Mouse (Mus musculus): Measurements from ENCODE around the gene Prkaca. TPM values are rescaled to one million over a fixed set of nuclear protein-coding genes. Genes with fewer than 3 reads are reported as not detected.

Gene Prkaca
- polyA plus RNA-seq, 1 experiment from 2014 or later, result 62.4 TPM

- H3K27me3 ChIP-seq (ENCODE audit: control insufficient read depth, insufficient read depth, low read length), result peaks cover 2% of the 10 kb centered on the region; the same call in 1 of the 2 replicates
- ATAC-seq (ENCODE audit: low FRiP score, low TSS enrichment) (no peak), DNase-seq (ENCODE audit: low spot score) (peak; percentile 65)
- TF ChIP-seq EP300 (optimal IDR thresholded peaks at IDR 0.05), result no peak
- peak; percentile 75 for TF ChIP-seq CTCF (IDR thresholded peaks at IDR 0.05; ENCODE audit: low read depth)
- H3K9ac ChIP-seq (ENCODE audit: low read length), result no peak overlapping the region
- peaks cover 13% of the 10 kb centered on the region for H3K4me1 ChIP-seq (replicated peaks; ENCODE audit: control insufficient read depth, insufficient read depth)
- H3K36me3 ChIP-seq (ENCODE audit: control insufficient read depth, insufficient read depth, low read length), result no peaks in the 10 kb centered on the region
- no peaks in the 10 kb centered on the region for H3K9me3 ChIP-seq (ENCODE audit: control insufficient read depth, low read length)
- H3K4me2 ChIP-seq (replicated peaks; ENCODE audit: low read depth), result no peak overlapping the region
- no peak overlapping the region for H3K27ac ChIP-seq (replicated peaks)
- WGBS, result 18% methylated on average over 10 of the region's 10 CpGs
- no peak overlapping the region for H3K4me3 ChIP-seq (ENCODE audit: low read depth, low read length)
Measured at GRCm38 (mm10) chr8:84024171-84024570, 51.4 kb downstream of the Prkaca start.

- no peak for TF ChIP-seq CTCF (IDR thresholded peaks at IDR 0.05; ENCODE audit: low read depth)
- TF ChIP-seq EP300 (optimal IDR thresholded peaks at IDR 0.05), result no peak
- DNase-seq (ENCODE audit: low spot score) (peak; percentile 71), ATAC-seq (ENCODE audit: low FRiP score, low TSS enrichment) (peak; percentile 55; the same call in 1 of the 2 replicates)
- no peaks in the 10 kb centered on the region for H3K9me3 ChIP-seq (ENCODE audit: control insufficient read depth, low read length)
- H3K27me3 ChIP-seq (ENCODE audit: control insufficient read depth, insufficient read depth, low read length), result peaks cover 2% of the 10 kb centered on the region; the same call in 1 of the 2 replicates
- WGBS, result 2% methylated on average over 41 of the region's 41 CpGs
- peak overlapping the region; percentile 31; the same call in 1 of the 2 replicates for H3K9ac ChIP-seq (ENCODE audit: low read length)
- no peak overlapping the region for H3K27ac ChIP-seq (replicated peaks)
- peak overlapping the region; percentile 74 for H3K4me2 ChIP-seq (replicated peaks; ENCODE audit: low read depth)
- H3K36me3 ChIP-seq (ENCODE audit: control insufficient read depth, insufficient read depth, low read length), result no peaks in the 10 kb centered on the region
- peak overlapping the region; percentile 40 for H3K4me3 ChIP-seq (ENCODE audit: low read depth, low read length)
- peaks cover 13% of the 10 kb centered on the region for H3K4me1 ChIP-seq (replicated peaks; ENCODE audit: control insufficient read depth, insufficient read depth)
Measured at GRCm38 (mm10) chr8:84025863-84026262, 53.1 kb downstream of the Prkaca start.

GRCm38 (mm10) chr8:84027449-84027848 is 54.7 kb downstream of the Prkaca start:
- no peak for DNase-seq (ENCODE audit: low spot score)
- Histone ChIP-seq H3K9me3 (ENCODE audit: control insufficient read depth, low read length) (no peaks in the 10 kb centered on the region), H3K36me3 (ENCODE audit: control insufficient read depth, insufficient read depth, low read length) (no peaks in the 10 kb centered on the region), H3K27ac (replicated peaks) (no peak overlapping the region), H3K4me1 (replicated peaks; ENCODE audit: control insufficient read depth, insufficient read depth) (peaks cover 10% of the 10 kb centered on the region; the same call in 1 of the 2 replicates), H3K9ac (ENCODE audit: low read length) (no peak overlapping the region), H3K4me3 (ENCODE audit: low read depth, low read length) (no peak overlapping the region), H3K4me2 (replicated peaks; ENCODE audit: low read depth) (no peak overlapping the region), H3K27me3 (ENCODE audit: control insufficient read depth, insufficient read depth, low read length) (peaks cover 2% of the 10 kb centered on the region; the same call in 1 of the 2 replicates)
- no peak for ATAC-seq (ENCODE audit: low FRiP score, low TSS enrichment)
- TF ChIP-seq EP300 (optimal IDR thresholded peaks at IDR 0.05), result no peak
- TF ChIP-seq CTCF (IDR thresholded peaks at IDR 0.05; ENCODE audit: low read depth), result no peak
- 13% methylated on average over 10 of the region's 10 CpGs for WGBS

- TF ChIP-seq CTCF (IDR thresholded peaks at IDR 0.05; ENCODE audit: low read depth), result no peak
- no peak for TF ChIP-seq EP300 (optimal IDR thresholded peaks at IDR 0.05)
- Histone ChIP-seq H3K9ac (ENCODE audit: low read length) (no peak overlapping the region), H3K4me3 (ENCODE audit: low read depth, low read length) (no peak overlapping the region), H3K27ac (replicated peaks) (no peak overlapping the region), H3K4me1 (replicated peaks; ENCODE audit: control insufficient read depth, insufficient read depth) (0 out of 2 replicates have a peak, but pooled peaks cover 3% of the 10 kb centered on the region), H3K4me2 (replicated peaks; ENCODE audit: low read depth) (no peak overlapping the region), H3K36me3 (ENCODE audit: control insufficient read depth, insufficient read depth, low read length) (no peaks in the 10 kb centered on the region), H3K27me3 (ENCODE audit: control insufficient read depth, insufficient read depth, low read length) (peaks cover 2% of the 10 kb centered on the region; the same call in 1 of the 2 replicates), H3K9me3 (ENCODE audit: control insufficient read depth, low read length) (no peaks in the 10 kb centered on the region)
- no peak for ATAC-seq (ENCODE audit: low FRiP score, low TSS enrichment)
- WGBS, result 88% methylated on average over 5 of the region's 5 CpGs
- no peak for DNase-seq (ENCODE audit: low spot score)
Measured at GRCm38 (mm10) chr8:84029272-84029671, 56.5 kb downstream of the Prkaca start.

- H3K4me2 ChIP-seq (replicated peaks; ENCODE audit: low read depth), result no peak overlapping the region
- H3K27me3 ChIP-seq (ENCODE audit: control insufficient read depth, insufficient read depth, low read length), result no peaks in the 10 kb centered on the region
- no peaks in the 10 kb centered on the region for H3K36me3 ChIP-seq (ENCODE audit: control insufficient read depth, insufficient read depth, low read length)
- no peaks in the 10 kb centered on the region for H3K4me1 ChIP-seq (replicated peaks; ENCODE audit: control insufficient read depth, insufficient read depth)
- TF ChIP-seq CTCF (IDR thresholded peaks at IDR 0.05; ENCODE audit: low read depth) (no peak), EP300 (optimal IDR thresholded peaks at IDR 0.05) (no peak)
- no peak for ATAC-seq (ENCODE audit: low FRiP score, low TSS enrichment)
- no peak overlapping the region for H3K9ac ChIP-seq (ENCODE audit: low read length)
- H3K27ac ChIP-seq (replicated peaks), result no peak overlapping the region
- H3K4me3 ChIP-seq (ENCODE audit: low read depth, low read length), result no peak overlapping the region
- no peaks in the 10 kb centered on the region for H3K9me3 ChIP-seq (ENCODE audit: control insufficient read depth, low read length)
- no peak for DNase-seq (ENCODE audit: low spot score)
- 74% methylated on average over 4 of the region's 4 CpGs for WGBS
Measured at GRCm38 (mm10) chr8:84032777-84033176, 60.0 kb downstream of the Prkaca start.

- TF ChIP-seq EP300 (optimal IDR thresholded peaks at IDR 0.05) (no peak), CTCF (IDR thresholded peaks at IDR 0.05; ENCODE audit: low read depth) (no peak)
- H3K4me2 ChIP-seq (replicated peaks; ENCODE audit: low read depth), result no peak overlapping the region
- ATAC-seq (ENCODE audit: low FRiP score, low TSS enrichment) (no peak), DNase-seq (ENCODE audit: low spot score) (no peak)
- H3K9ac ChIP-seq (ENCODE audit: low read length), result no peak overlapping the region
- no peaks in the 10 kb centered on the region for H3K4me1 ChIP-seq (replicated peaks; ENCODE audit: control insufficient read depth, insufficient read depth)
- H3K4me3 ChIP-seq (ENCODE audit: low read depth, low read length), result no peak overlapping the region
- H3K36me3 ChIP-seq (ENCODE audit: control insufficient read depth, insufficient read depth, low read length), result no peaks in the 10 kb centered on the region
- no peaks in the 10 kb centered on the region for H3K27me3 ChIP-seq (ENCODE audit: control insufficient read depth, insufficient read depth, low read length)
- H3K9me3 ChIP-seq (ENCODE audit: control insufficient read depth, low read length), result no peaks in the 10 kb centered on the region
- no peak overlapping the region for H3K27ac ChIP-seq (replicated peaks)
- WGBS, result 52% methylated on average over 5 of the region's 5 CpGs
Measured at GRCm38 (mm10) chr8:84038015-84038414, 65.2 kb downstream of the Prkaca start.

Measured in stomach, postnatal 0 days (tissue).